Mouse (Mus musculus) limb, embryonic 13.5 days (tissue): ENCODE measurements at regions not wholly inside any gene's neighbourhood (a gene's known extent, or its start where the extent isn't known, plus 50 kb on each side); places are given as distances from the start of the nearest gene placed in this dataset.

Experiments used
- ATAC-seq: fragments of 200-750 bp; cut with Nextera tagmentation; 2 replicates; pipeline ENCODE4 v1.8.0; 2017; ENCODE audit warnings: low read depth, moderate number of reproducible peaks, moderate TSS enrichment; ENCODE audit not compliant: low FRiP score
- H3K27ac ChIP-seq: fragments of 300-500 bp; sonication (generic); 2 replicates; pipeline ENCODE4 v1.5.1; 2015; ENCODE audit warnings: inconsistent platforms, mild to moderate bottlenecking, moderate library complexity
- H3K27me3 ChIP-seq: fragments of 300-500 bp; sonication (generic); 2 replicates; pipeline ENCODE4 v1.6.1; 2015; ENCODE audit warnings: mild to moderate bottlenecking, inconsistent platforms
- H3K36me3 ChIP-seq: fragments of 300-500 bp; sonication (generic); 2 replicates; pipeline ENCODE4 v1.6.1; 2015; ENCODE audit warnings: inconsistent platforms, mild to moderate bottlenecking, moderate library complexity
- H3K4me1 ChIP-seq: fragments of 300-500 bp; sonication (generic); 2 replicates; pipeline ENCODE4 v1.6.1; 2015; ENCODE audit warnings: inconsistent platforms
- H3K4me2 ChIP-seq: fragments of 300-500 bp; sonication (generic); replicated peaks from 2 replicates; pipeline ENCODE4 v1.6.1; 2015; ENCODE audit warnings: inconsistent platforms, mild to moderate bottlenecking, moderate library complexity
- H3K4me3 ChIP-seq: fragments of 300-500 bp; sonication (generic); 2 replicates; pipeline ENCODE4 v1.5.1; 2015; ENCODE audit warnings: moderate library complexity, mild to moderate bottlenecking, inconsistent platforms
- H3K9ac ChIP-seq: fragments of 300-500 bp; sonication (generic); 2 replicates; pipeline ENCODE4 v1.6.1; 2015; ENCODE audit warnings: mild to moderate bottlenecking, inconsistent platforms
- H3K9me3 ChIP-seq: fragments of 300-500 bp; sonication (generic); 2 replicates; pipeline ENCODE4 v1.6.1; 2016; ENCODE audit warnings: inconsistent platforms
- WGBS: fragments of 180-500 bp; shearing (Covaris S2); methylation state at CpG from one replicate; pipeline ENCODE4 v1.1.7; 2015; 5-methylcytosine and 5-hydroxymethylcytosine counted together

DNA sequence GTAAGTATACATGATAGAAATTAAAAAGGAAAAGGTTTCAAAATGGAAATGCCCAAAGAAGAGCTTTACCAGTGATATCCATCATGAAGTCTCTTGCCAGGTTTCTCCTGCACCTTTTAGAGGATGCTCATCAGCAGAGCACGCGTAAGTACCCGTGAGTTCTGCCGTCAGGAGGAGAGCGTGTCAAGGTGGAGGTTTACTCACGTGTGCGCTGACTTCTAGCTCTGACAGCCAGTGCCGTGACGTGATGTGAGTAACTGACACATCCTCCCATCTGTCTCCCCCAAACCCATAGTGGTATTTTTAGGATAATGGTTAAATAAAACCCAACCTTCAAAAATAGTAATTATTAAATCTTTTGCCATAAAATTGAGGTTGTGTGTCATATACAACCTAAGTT lies 55.3 kb downstream of the Adra2a start:
- ATAC-seq, result no peak
- no peak overlapping the region for H3K9ac ChIP-seq
- H3K4me3 ChIP-seq, result no peak overlapping the region
- no peaks in the 10 kb centered on the region for H3K36me3 ChIP-seq
- H3K4me1 ChIP-seq, result no peaks in the 10 kb centered on the region
- H3K27ac ChIP-seq, result no peak overlapping the region
- no peaks in the 10 kb centered on the region for H3K9me3 ChIP-seq
- WGBS, result 93% methylated on average over 9 of the region's 9 CpGs
- no peaks in the 10 kb centered on the region for H3K27me3 ChIP-seq
- H3K4me2 ChIP-seq, result no peak overlapping the region

DNA sequence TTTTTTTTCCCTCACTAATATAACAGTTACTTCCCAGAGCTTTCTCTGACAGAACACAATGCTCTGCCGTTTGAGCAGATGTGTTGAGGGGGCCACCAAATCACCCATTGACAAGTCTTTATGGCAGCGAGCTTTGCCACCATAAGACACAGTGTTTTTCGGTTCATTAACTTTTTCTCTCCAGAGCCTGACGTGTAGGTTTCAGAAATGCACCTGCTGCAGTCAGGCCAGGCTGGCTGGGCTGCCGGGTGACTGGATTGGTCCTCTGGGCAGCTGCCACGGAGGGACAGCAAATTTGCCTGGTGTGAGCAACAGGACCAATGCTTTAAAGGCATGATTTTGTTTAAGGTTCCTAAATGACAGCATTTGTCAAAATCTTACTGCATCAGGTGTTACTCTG lies 55.8 kb downstream of the Adra2a start:
- 58% methylated on average over 6 of the region's 6 CpGs for WGBS
- Histone ChIP-seq H3K36me3 (no peaks in the 10 kb centered on the region), H3K4me1 (no peaks in the 10 kb centered on the region), H3K4me2 (no peak overlapping the region), H3K27me3 (no peaks in the 10 kb centered on the region), H3K27ac (no peak overlapping the region), H3K4me3 (no peak overlapping the region), H3K9ac (no peak overlapping the region), H3K9me3 (no peaks in the 10 kb centered on the region)
- ATAC-seq, result no peak

DNA sequence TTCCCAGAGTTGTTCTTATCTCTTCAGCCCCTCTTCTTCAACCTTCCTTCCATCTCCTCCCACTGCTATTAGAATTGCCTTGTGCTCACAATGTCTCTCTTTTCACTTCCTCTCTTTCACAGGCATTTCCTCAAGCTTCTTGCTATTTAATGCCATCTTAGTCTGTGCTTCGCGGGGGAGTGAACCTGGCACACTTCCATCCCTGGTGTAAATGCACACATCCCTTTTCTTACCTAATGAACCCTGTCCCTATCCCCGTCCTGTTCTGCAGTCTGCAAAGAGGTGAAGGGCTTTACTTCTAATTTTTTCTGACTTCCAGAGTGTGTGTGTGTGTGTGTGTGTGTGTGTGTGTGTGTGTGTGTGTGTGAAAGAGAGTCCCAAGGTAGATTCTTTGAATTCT lies 62.6 kb downstream of the Adra2a start:
- no peak overlapping the region for H3K9ac ChIP-seq
- H3K36me3 ChIP-seq, result no peaks in the 10 kb centered on the region
- H3K4me1 ChIP-seq, result peaks cover 13% of the 10 kb centered on the region
- H3K4me3 ChIP-seq, result no peak overlapping the region
- no peaks in the 10 kb centered on the region for H3K27me3 ChIP-seq
- no peak for ATAC-seq
- WGBS, result 61% methylated on average over 3 of the region's 3 CpGs
- H3K9me3 ChIP-seq, result no peaks in the 10 kb centered on the region
- H3K4me2 ChIP-seq, result no peak overlapping the region
- H3K27ac ChIP-seq, result no peak overlapping the region

DNA sequence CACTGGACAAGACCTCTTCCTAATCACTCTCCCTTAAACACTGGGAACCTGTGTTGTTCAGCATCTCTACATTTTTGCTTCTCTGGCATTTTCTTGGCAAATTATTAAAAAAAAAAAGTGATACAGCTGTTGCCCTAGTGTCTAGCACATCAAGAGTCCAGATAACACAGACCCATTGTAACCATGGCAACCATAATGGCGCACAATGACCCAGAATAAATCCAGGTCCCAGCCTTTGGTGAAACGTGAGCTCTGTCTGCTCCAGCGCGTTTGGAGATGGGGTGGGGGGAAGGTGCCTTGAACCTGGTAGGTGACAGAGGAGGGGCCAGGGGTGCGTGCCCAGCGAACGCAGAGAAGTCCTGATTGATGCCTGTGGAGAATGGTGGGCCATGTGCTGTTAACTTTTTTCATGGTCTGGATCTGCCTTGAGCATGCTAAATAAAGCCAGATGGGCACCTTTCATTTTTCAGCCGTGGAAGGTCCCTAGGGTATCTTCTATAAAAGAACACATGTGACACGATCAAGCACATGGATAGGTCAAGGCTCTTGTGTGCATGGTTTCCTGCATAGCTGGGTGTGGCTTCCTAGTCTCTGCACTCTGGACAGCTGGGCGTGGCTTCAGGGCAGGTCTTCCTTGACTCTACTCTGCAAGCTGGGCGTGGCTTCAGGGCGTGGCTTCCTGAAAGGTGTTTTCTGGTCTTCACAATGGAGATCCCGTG lies 63.3 kb downstream of the Adra2a start:
- Histone ChIP-seq H3K9me3 (no peaks in the 10 kb centered on the region), H3K9ac (no peak overlapping the region), H3K36me3 (no peaks in the 10 kb centered on the region), H3K4me1 (peaks cover 13% of the 10 kb centered on the region), H3K4me2 (0 out of 2 replicates have a peak overlapping the region, but pooled peaks have one; percentile 4), H3K4me3 (no peak overlapping the region), H3K27me3 (peaks cover 3% of the 10 kb centered on the region; the same call in 1 of the 2 replicates), H3K27ac (no peak overlapping the region)
- ATAC-seq, result peak; percentile 36; the same call in 1 of the 2 replicates
- 29% methylated on average over 13 of the region's 13 CpGs for WGBS

DNA sequence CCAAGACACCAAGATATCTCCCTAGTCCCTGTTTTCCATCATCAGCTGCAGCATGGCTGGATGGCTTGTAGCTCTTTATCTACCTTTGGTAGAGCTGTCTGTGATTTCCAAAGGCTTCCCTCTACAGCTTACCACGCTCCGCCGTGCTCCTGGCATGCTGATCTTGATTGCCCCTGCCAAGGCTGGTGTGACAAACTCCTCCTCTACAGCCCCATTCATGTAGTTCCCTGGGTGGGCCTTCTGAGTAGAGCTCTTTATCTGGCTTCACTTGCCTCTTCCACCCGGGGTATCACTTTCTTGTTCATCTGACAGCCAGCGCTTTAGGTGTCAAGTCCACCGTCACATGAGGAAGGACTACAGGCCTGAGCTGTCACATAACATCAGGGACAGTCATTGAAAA lies 66.1 kb downstream of the Adra2a start:
- peaks cover 23% of the 10 kb centered on the region for H3K27me3 ChIP-seq
- WGBS, result 85% methylated on average over 6 of the region's 6 CpGs
- H3K4me2 ChIP-seq, result no peak overlapping the region
- no peak overlapping the region for H3K9ac ChIP-seq
- no peak overlapping the region for H3K27ac ChIP-seq
- peaks cover 20% of the 10 kb centered on the region for H3K4me1 ChIP-seq
- H3K9me3 ChIP-seq, result no peaks in the 10 kb centered on the region
- no peaks in the 10 kb centered on the region for H3K36me3 ChIP-seq
- ATAC-seq, result no peak
- no peak overlapping the region for H3K4me3 ChIP-seq

DNA sequence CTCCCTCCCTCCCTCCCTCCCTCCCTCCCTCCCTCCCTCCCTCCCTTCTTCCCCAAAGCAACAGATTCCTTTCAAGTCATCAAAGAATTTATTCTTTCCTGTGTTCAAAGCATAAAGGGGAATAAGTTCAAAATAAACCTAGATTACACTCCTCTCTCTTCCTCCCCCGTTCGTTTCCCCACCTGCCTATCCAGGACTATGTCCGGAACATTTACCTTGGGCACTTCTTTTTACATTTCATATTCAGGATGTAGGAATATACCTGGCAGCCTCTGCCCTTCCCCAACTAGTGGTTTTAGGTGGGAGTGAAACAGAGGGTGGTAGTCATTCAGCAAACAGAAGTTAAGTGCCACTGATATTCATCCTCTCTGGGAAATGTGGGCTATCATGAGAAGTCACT lies 68.7 kb downstream of the Adra2a start:
- Histone ChIP-seq H3K9ac (no peak overlapping the region), H3K27ac (no peak overlapping the region), H3K36me3 (no peaks in the 10 kb centered on the region), H3K4me3 (no peak overlapping the region), H3K27me3 (peaks cover 47% of the 10 kb centered on the region), H3K4me1 (peaks cover 16% of the 10 kb centered on the region), H3K4me2 (no peak overlapping the region), H3K9me3 (no peaks in the 10 kb centered on the region)
- WGBS, result 73% methylated on average over 3 of the region's 3 CpGs
- no peak for ATAC-seq

DNA sequence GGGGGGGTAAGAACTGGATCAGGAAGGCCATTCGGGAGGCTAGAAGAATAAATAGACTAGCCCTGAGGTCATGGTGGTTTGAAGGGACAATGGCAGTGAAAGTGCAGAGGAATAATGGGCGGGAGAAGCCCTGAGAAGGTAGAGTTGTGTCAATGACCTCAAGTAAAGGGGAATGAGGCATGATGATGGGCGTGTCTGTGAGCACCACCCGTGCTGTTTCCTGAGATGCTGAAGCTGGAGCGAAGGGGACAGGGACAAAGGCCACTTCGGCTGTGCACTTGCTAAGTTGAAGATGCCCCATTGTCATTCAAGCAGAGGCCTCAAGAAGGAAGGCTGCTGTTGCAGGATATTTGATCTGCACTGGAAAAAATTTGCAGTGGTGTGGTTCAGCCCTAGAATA lies 69.5 kb downstream of the Adra2a start:
- Histone ChIP-seq H3K4me3 (no peak overlapping the region), H3K27ac (no peak overlapping the region), H3K4me1 (peaks cover 16% of the 10 kb centered on the region; the same call in 1 of the 2 replicates), H3K27me3 (peaks cover 53% of the 10 kb centered on the region), H3K36me3 (no peaks in the 10 kb centered on the region), H3K9me3 (no peaks in the 10 kb centered on the region), H3K9ac (no peak overlapping the region), H3K4me2 (no peak overlapping the region)
- ATAC-seq, result no peak
- 70% methylated on average over 6 of the region's 6 CpGs for WGBS

DNA sequence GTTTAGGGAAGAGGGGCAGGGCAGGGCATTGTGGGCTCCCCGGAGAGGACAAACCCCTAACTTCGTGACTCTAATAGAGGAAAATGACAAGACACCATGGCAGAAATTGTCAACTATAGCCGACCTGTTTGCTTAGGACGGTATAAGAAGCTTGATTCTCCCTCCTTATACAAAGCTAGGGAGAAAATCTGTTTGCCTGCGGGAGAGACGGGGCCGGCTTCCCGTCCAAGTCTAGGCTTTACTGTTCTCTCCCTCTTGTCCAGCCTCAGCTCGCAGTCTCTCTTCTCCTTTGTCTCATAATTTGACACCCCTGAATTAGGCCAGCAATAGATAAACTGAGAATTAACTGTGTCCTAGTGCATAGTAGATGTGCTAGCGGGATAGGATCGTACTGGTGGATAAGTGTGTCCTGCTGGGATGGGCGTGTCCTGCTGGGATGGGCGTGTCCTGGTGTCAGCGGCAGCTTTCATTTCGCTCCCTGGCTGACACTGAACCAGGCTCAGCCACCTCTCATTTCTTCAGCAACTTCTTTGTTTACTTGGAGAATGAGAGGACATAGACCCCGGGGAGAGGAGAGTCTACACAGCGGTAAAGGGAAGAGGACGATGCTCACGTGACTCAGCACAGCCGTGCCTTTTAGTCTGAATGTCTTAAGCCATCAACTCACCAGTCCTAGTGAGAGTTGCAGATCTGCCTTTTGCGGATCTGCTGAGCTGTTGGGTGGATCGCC lies 70.8 kb downstream of the Adra2a start:
- Histone ChIP-seq H3K27me3 (peaks cover 54% of the 10 kb centered on the region), H3K9ac (peak overlapping the region; percentile 50; the same call in 1 of the 2 replicates), H3K27ac (no peak overlapping the region), H3K4me2 (peak overlapping the region; percentile 68), H3K9me3 (no peaks in the 10 kb centered on the region), H3K36me3 (no peaks in the 10 kb centered on the region), H3K4me1 (peaks cover 16% of the 10 kb centered on the region; the same call in 1 of the 2 replicates), H3K4me3 (peak overlapping the region; percentile 52)
- 7% methylated on average over 22 of the region's 22 CpGs for WGBS
- ATAC-seq, result peak; percentile 76; the same call in 1 of the 2 replicates

DNA sequence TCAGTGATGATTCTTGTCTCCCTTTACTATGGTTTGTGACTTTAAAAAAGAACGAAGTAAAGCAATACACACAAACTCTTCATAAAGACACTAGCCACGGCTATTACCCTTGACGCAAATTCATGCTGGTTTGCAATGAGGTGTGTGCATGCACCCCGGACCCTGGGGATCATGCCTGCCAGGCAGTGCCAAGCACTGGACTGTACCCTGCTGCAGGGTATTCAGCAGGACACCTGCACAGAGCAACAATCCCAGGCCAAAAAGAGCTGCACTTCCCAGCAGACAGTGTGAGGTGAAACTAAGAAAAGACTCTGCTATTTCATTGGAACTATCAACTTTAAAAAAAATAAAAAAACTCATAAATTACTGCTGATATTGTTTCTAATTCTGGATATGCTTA lies 71.4 kb downstream of the Adra2a start:
- Histone ChIP-seq H3K36me3 (no peaks in the 10 kb centered on the region), H3K27me3 (peaks cover 54% of the 10 kb centered on the region), H3K4me1 (peaks cover 14% of the 10 kb centered on the region; the same call in 1 of the 2 replicates), H3K9ac (peak overlapping the region; percentile 50; the same call in 1 of the 2 replicates), H3K4me2 (peak overlapping the region; percentile 68), H3K9me3 (no peaks in the 10 kb centered on the region), H3K4me3 (peak overlapping the region; percentile 52), H3K27ac (no peak overlapping the region)
- ATAC-seq, result no peak
- 45% methylated on average over 4 of the region's 4 CpGs for WGBS

DNA sequence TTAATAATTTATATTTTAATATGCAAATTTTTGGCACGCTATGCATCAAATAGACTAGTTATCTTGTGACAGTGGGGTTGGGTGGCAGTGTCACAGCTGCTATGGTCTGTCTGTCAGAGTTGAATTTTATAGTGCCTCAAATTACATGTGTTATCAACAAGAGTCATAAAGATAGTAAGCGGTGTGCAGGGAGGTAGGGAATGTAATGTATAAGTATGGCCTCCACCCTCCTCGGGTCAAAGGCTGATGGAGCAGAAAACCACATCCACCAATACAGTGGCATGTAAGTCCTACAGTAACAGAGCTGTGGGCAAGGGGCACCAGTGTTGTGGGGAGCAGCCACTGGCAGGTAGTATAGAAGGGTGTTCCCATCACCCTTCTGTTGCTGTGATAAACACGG lies 72.9 kb downstream of the Adra2a start:
- 70% methylated on average over 4 of the region's 4 CpGs for WGBS
- Histone ChIP-seq H3K9ac (no peak overlapping the region), H3K36me3 (no peaks in the 10 kb centered on the region), H3K4me3 (no peak overlapping the region), H3K27me3 (peaks cover 54% of the 10 kb centered on the region), H3K9me3 (no peaks in the 10 kb centered on the region), H3K27ac (no peak overlapping the region), H3K4me1 (peaks cover 10% of the 10 kb centered on the region; the same call in 1 of the 2 replicates), H3K4me2 (no peak overlapping the region)
- ATAC-seq, result no peak

DNA sequence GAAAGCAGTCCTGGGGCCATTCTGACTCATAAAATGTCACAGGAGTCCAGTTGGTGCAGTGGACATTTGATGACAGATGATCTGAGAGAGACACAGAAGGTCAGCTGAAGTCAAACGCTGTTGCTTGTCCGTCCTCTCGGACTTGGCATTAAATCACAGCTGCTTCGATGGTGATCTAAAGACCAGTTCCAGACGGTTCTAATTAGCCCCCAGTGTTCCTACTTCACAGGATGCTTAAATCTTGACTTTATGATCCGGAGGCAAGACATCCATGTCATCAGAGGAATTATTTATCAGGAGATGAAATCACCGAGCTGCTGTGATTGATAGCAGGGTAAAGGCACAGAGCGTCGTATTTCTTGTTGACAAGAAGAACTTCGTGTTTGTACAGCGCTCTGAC lies 73.7 kb downstream of the Adra2a start:
- H3K27me3 ChIP-seq, result peaks cover 51% of the 10 kb centered on the region
- WGBS, result 11% methylated on average over 11 of the region's 11 CpGs
- no peak overlapping the region for H3K9ac ChIP-seq
- H3K4me2 ChIP-seq, result no peak overlapping the region
- no peak for ATAC-seq
- H3K4me1 ChIP-seq, result peaks cover 10% of the 10 kb centered on the region; the same call in 1 of the 2 replicates
- H3K4me3 ChIP-seq, result no peak overlapping the region
- no peaks in the 10 kb centered on the region for H3K36me3 ChIP-seq
- H3K9me3 ChIP-seq, result no peaks in the 10 kb centered on the region
- no peak overlapping the region for H3K27ac ChIP-seq

DNA sequence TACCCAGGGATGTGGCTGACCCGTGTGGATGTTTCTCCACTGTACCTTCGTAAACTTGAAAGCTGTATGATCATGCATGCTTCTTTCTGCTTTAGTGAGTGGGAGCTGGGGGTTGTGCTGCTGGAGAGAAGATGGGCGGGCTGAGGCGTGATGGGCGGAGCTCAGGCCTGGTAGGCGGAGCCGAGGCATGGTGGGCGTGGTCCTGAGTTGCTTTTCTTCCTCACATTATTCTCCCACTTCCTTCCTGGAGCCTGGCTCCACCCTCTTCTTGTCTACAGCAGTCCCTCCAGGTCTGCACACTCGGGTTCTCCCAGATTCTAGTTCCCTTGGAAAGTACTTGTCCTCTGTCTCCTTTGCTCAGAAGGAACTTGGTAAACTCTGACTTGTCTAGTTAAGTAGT lies 79.6 kb downstream of the Adra2a start:
- H3K36me3 ChIP-seq, result no peaks in the 10 kb centered on the region
- no peaks in the 10 kb centered on the region for H3K9me3 ChIP-seq
- no peaks in the 10 kb centered on the region; the same call in 1 of the 2 replicates for H3K27me3 ChIP-seq
- no peak overlapping the region for H3K9ac ChIP-seq
- no peak overlapping the region for H3K4me3 ChIP-seq
- no peaks in the 10 kb centered on the region for H3K4me1 ChIP-seq
- WGBS, result 76% methylated on average over 9 of the region's 9 CpGs
- no peak overlapping the region for H3K27ac ChIP-seq
- no peak for ATAC-seq
- H3K4me2 ChIP-seq, result no peak overlapping the region
